Mouse (Mus musculus): ENCODE data around the gene Pygb. TPM values are rescaled to one million over a fixed set of nuclear protein-coding genes. Genes with fewer than 3 reads are reported as not detected.

The Pygb gene
- polyA plus RNA-seq (2014; fragmentation: Nextera tagmentation; extraction: Ambion mirVana), result 62.2 and 64.5 TPM in 2 replicates

GRCm38 (mm10) chr2:150786251-150787180, at the start of gene Pygb:
Gene Pygb, plus strand, starts transcription at chr2:150786735.
- WGBS, result 3% methylated on average over 58 of the region's 58 CpGs
- H3K36me3 ChIP-seq (ENCODE audit: control insufficient read depth, insufficient read depth, low read length), result no peaks in the 10 kb centered on the region

GRCm38 (mm10) chr2:150737881-150738280, 48.7 kb upstream of the Pygb start:
- Histone ChIP-seq H3K27me3 (ENCODE audit: control insufficient read depth, insufficient read depth, low read length) (no peaks in the 10 kb centered on the region), H3K27ac (replicated peaks; ENCODE audit: low read depth, low read length) (no peak overlapping the region), H3K9ac (replicated peaks; ENCODE audit: low read length) (no peak overlapping the region), H3K4me2 (ENCODE audit: low read length) (no peak overlapping the region), H3K36me3 (ENCODE audit: control insufficient read depth, insufficient read depth, low read length) (no peaks in the 10 kb centered on the region), H3K4me1 (ENCODE audit: control insufficient read depth, insufficient read depth, low read length) (no peaks in the 10 kb centered on the region), H3K4me3 (replicated peaks; ENCODE audit: low read depth, low read length) (no peak overlapping the region), H3K9me3 (ENCODE audit: control insufficient read depth, low read length) (no peaks in the 10 kb centered on the region)
- 81% methylated on average over 9 of the region's 9 CpGs for WGBS
- DNase-seq (no peak), ATAC-seq (ENCODE audit: low FRiP score, low TSS enrichment) (no peak)

More at GRCm38 (mm10) chr2:150786251-150787180, at the start of gene Pygb:
- ATAC-seq (ENCODE audit: low FRiP score, low TSS enrichment) (peak; percentile 95), DNase-seq (peak; percentile 96)
- Histone ChIP-seq H3K4me2 (ENCODE audit: low read length) (peak within 1 kb of the TSS; percentile 92), H3K27ac (replicated peaks; ENCODE audit: low read depth, low read length) (peak within 1 kb of the TSS; percentile 60; the same call in 1 of the 2 replicates), H3K27me3 (ENCODE audit: control insufficient read depth, insufficient read depth, low read length) (no peaks in the 10 kb centered on the region), H3K4me3 (replicated peaks; ENCODE audit: low read depth, low read length) (peak within 1 kb of the TSS; percentile 77), H3K9me3 (ENCODE audit: control insufficient read depth, low read length) (no peaks in the 10 kb centered on the region), H3K9ac (replicated peaks; ENCODE audit: low read length) (peak within 1 kb of the TSS; percentile 70), H3K4me1 (ENCODE audit: control insufficient read depth, insufficient read depth, low read length) (peaks cover 17% of the 10 kb centered on the region)

GRCm38 (mm10) chr2:150740145-150740841, 46.2 kb upstream of the Pygb start:
- Histone ChIP-seq H3K27me3 (ENCODE audit: control insufficient read depth, insufficient read depth, low read length) (no peaks in the 10 kb centered on the region), H3K9ac (replicated peaks; ENCODE audit: low read length) (no peak overlapping the region), H3K4me1 (ENCODE audit: control insufficient read depth, insufficient read depth, low read length) (no peaks in the 10 kb centered on the region), H3K9me3 (ENCODE audit: control insufficient read depth, low read length) (no peaks in the 10 kb centered on the region), H3K27ac (replicated peaks; ENCODE audit: low read depth, low read length) (no peak overlapping the region), H3K4me3 (replicated peaks; ENCODE audit: low read depth, low read length) (no peak overlapping the region), H3K36me3 (ENCODE audit: control insufficient read depth, insufficient read depth, low read length) (no peaks in the 10 kb centered on the region), H3K4me2 (ENCODE audit: low read length) (no peak overlapping the region)
- no peak for ATAC-seq (ENCODE audit: low FRiP score, low TSS enrichment)
- DNase-seq, result no peak
- 73% methylated on average over 10 of the region's 10 CpGs for WGBS

GRCm38 (mm10) chr2:150741405-150741804, 45.1 kb upstream of the Pygb start:
- no peaks in the 10 kb centered on the region for H3K4me1 ChIP-seq (ENCODE audit: control insufficient read depth, insufficient read depth, low read length)
- no peak overlapping the region for H3K4me3 ChIP-seq (replicated peaks; ENCODE audit: low read depth, low read length)
- no peak overlapping the region for H3K9ac ChIP-seq (replicated peaks; ENCODE audit: low read length)
- no peaks in the 10 kb centered on the region for H3K27me3 ChIP-seq (ENCODE audit: control insufficient read depth, insufficient read depth, low read length)
- H3K27ac ChIP-seq (replicated peaks; ENCODE audit: low read depth, low read length), result no peak overlapping the region
- DNase-seq, result peak; percentile 43
- WGBS, result 58% methylated on average over 4 of the region's 4 CpGs
- ATAC-seq (ENCODE audit: low FRiP score, low TSS enrichment), result no peak; the same call in 1 of the 2 replicates
- H3K4me2 ChIP-seq (ENCODE audit: low read length), result no peak overlapping the region
- H3K36me3 ChIP-seq (ENCODE audit: control insufficient read depth, insufficient read depth, low read length), result no peaks in the 10 kb centered on the region
- no peaks in the 10 kb centered on the region for H3K9me3 ChIP-seq (ENCODE audit: control insufficient read depth, low read length)

- Histone ChIP-seq H3K9me3 (ENCODE audit: control insufficient read depth, low read length) (no peaks in the 10 kb centered on the region), H3K4me3 (replicated peaks; ENCODE audit: low read depth, low read length) (no peak overlapping the region), H3K36me3 (ENCODE audit: control insufficient read depth, insufficient read depth, low read length) (no peaks in the 10 kb centered on the region), H3K27me3 (ENCODE audit: control insufficient read depth, insufficient read depth, low read length) (no peaks in the 10 kb centered on the region), H3K9ac (replicated peaks; ENCODE audit: low read length) (no peak overlapping the region), H3K27ac (replicated peaks; ENCODE audit: low read depth, low read length) (no peak overlapping the region), H3K4me2 (ENCODE audit: low read length) (no peak overlapping the region), H3K4me1 (ENCODE audit: control insufficient read depth, insufficient read depth, low read length) (peaks cover 7% of the 10 kb centered on the region)
- ATAC-seq (ENCODE audit: low FRiP score, low TSS enrichment), result no peak
- 78% methylated on average over 7 of the region's 7 CpGs for WGBS
- no peak for DNase-seq
Measured at GRCm38 (mm10) chr2:150745016-150745415, 41.5 kb upstream of the Pygb start.

GRCm38 (mm10) chr2:150748854-150749253, 37.7 kb upstream of the Pygb start, which contains the start of gene Entpd6:
Gene Entpd6, plus strand, starts transcription at chr2:150749042.
- peak within 1 kb of the TSS; percentile 74 for H3K4me2 ChIP-seq (ENCODE audit: low read length)
- no peaks in the 10 kb centered on the region for H3K9me3 ChIP-seq (ENCODE audit: control insufficient read depth, low read length)
- peaks cover 12% of the 10 kb centered on the region for H3K4me1 ChIP-seq (ENCODE audit: control insufficient read depth, insufficient read depth, low read length)
- H3K27ac ChIP-seq (replicated peaks; ENCODE audit: low read depth, low read length), result peak within 1 kb of the TSS; percentile 83
- ATAC-seq (ENCODE audit: low FRiP score, low TSS enrichment) (peak; percentile 97), DNase-seq (peak; percentile 98)
- H3K27me3 ChIP-seq (ENCODE audit: control insufficient read depth, insufficient read depth, low read length), result no peaks in the 10 kb centered on the region
- peak within 1 kb of the TSS; percentile 77 for H3K4me3 ChIP-seq (replicated peaks; ENCODE audit: low read depth, low read length)
- peaks cover 18% of the 10 kb centered on the region for H3K36me3 ChIP-seq (ENCODE audit: control insufficient read depth, insufficient read depth, low read length)
- under 1% methylated on average over 30 of the region's 30 CpGs for WGBS
- peak within 1 kb of the TSS; percentile 86 for H3K9ac ChIP-seq (replicated peaks; ENCODE audit: low read length)

GRCm38 (mm10) chr2:150749283-150749682, 37.3 kb upstream of the Pygb start:
- DNase-seq, result peak; percentile 65
- peak overlapping the region; percentile 77 for H3K4me3 ChIP-seq (replicated peaks; ENCODE audit: low read depth, low read length)
- H3K4me1 ChIP-seq (ENCODE audit: control insufficient read depth, insufficient read depth, low read length), result peaks cover 12% of the 10 kb centered on the region
- H3K9me3 ChIP-seq (ENCODE audit: control insufficient read depth, low read length), result no peaks in the 10 kb centered on the region
- peak overlapping the region; percentile 74 for H3K4me2 ChIP-seq (ENCODE audit: low read length)
- no peaks in the 10 kb centered on the region for H3K27me3 ChIP-seq (ENCODE audit: control insufficient read depth, insufficient read depth, low read length)
- under 1% methylated on average over 24 of the region's 24 CpGs for WGBS
- peak overlapping the region; percentile 83 for H3K27ac ChIP-seq (replicated peaks; ENCODE audit: low read depth, low read length)
- H3K36me3 ChIP-seq (ENCODE audit: control insufficient read depth, insufficient read depth, low read length), result peaks cover 20% of the 10 kb centered on the region
- H3K9ac ChIP-seq (replicated peaks; ENCODE audit: low read length), result peak overlapping the region; percentile 86
- ATAC-seq (ENCODE audit: low FRiP score, low TSS enrichment), result peak; percentile 81

- WGBS, result 81% methylated on average over 13 of the region's 13 CpGs
- DNase-seq (peak; percentile 15), ATAC-seq (ENCODE audit: low FRiP score, low TSS enrichment) (no peak)
Measured at GRCm38 (mm10) chr2:150750129-150750979, 36.2 kb upstream of the Pygb start.

More at GRCm38 (mm10) chr2:150750129-150750979, 36.2 kb upstream of the Pygb start:
- no peaks in the 10 kb centered on the region for H3K27me3 ChIP-seq (ENCODE audit: control insufficient read depth, insufficient read depth, low read length)
- H3K9me3 ChIP-seq (ENCODE audit: control insufficient read depth, low read length), result no peaks in the 10 kb centered on the region
- H3K4me1 ChIP-seq (ENCODE audit: control insufficient read depth, insufficient read depth, low read length), result peaks cover 12% of the 10 kb centered on the region
- H3K9ac ChIP-seq (replicated peaks; ENCODE audit: low read length), result peak overlapping the region; percentile 86; the same call in 1 of the 2 replicates
- peak overlapping the region; percentile 77 for H3K4me3 ChIP-seq (replicated peaks; ENCODE audit: low read depth, low read length)
- H3K36me3 ChIP-seq (ENCODE audit: control insufficient read depth, insufficient read depth, low read length), result peaks cover 20% of the 10 kb centered on the region
- peak overlapping the region; percentile 74 for H3K4me2 ChIP-seq (ENCODE audit: low read length)
- H3K27ac ChIP-seq (replicated peaks; ENCODE audit: low read depth, low read length), result no peak overlapping the region
